Mouse (Mus musculus) hindbrain, postnatal 0 days (tissue): ENCODE results near the gene Abhd13. TPM values are rescaled to one million over a fixed set of nuclear protein-coding genes. Genes with fewer than 3 reads are reported as not detected.

ENCODE experiments used
- ATAC-seq: fragments of 200-750 bp; cut with Nextera tagmentation; 2 replicates; pipeline ENCODE4 v1.8.0; 2017; ENCODE audit warnings: mild to moderate bottlenecking, moderate TSS enrichment, moderate library complexity
- DNase-seq: peaks from one replicate; pipeline ENCODE4 v3.0.0-alpha.2; 2015; ENCODE audit warnings: low spot score
- H3K27ac ChIP-seq: fragments of 300-500 bp; sonication (generic); 2 replicates; pipeline ENCODE4 v1.5.1; 2014; ENCODE audit warnings: mild to moderate bottlenecking
- H3K27me3 ChIP-seq: fragments of 300-500 bp; sonication (generic); 2 replicates; pipeline ENCODE4 v1.6.1; 2014; ENCODE audit warnings: low read length, mixed read lengths; ENCODE audit not compliant: insufficient read depth
- H3K36me3 ChIP-seq: fragments of 300-500 bp; sonication (generic); 2 replicates; pipeline ENCODE4 v1.6.1; 2014; ENCODE audit warnings: low read length, mixed read lengths; ENCODE audit not compliant: insufficient read depth
- H3K4me1 ChIP-seq: fragments of 300-500 bp; sonication (generic); 2 replicates; pipeline ENCODE4 v1.6.1; 2014; ENCODE audit warnings: antibody characterized with exemption, low read length, mixed read lengths; ENCODE audit not compliant: insufficient read depth
- H3K4me2 ChIP-seq: fragments of 300-500 bp; sonication (generic); 2 replicates; pipeline ENCODE4 v1.6.1; 2014; ENCODE audit warnings: low read depth, mild to moderate bottlenecking, low read length, moderate library complexity, mixed read lengths
- H3K4me3 ChIP-seq: fragments of 300-500 bp; sonication (generic); 2 replicates; pipeline ENCODE4 v1.5.1; 2014; ENCODE audit warnings: low read length
- H3K9ac ChIP-seq: fragments of 300-500 bp; sonication (generic); replicated peaks from 2 replicates; pipeline ENCODE4 v1.6.1; 2014; ENCODE audit warnings: mild to moderate bottlenecking, low read length, moderate library complexity, mixed read lengths
- H3K9me3 ChIP-seq: fragments of 300-500 bp; sonication (generic); 2 replicates; pipeline ENCODE4 v1.6.1; 2016; ENCODE audit warnings: low read length, mixed read lengths
- CTCF ChIP-seq: IDR thresholded peaks from 2 replicates; pipeline ENCODE4 v1.5.1; 2016; ENCODE audit warnings: antibody characterized with exemption, control low read depth, low read depth
- WGBS: fragments of 180-500 bp; shearing (Covaris S2); extraction: QIAGEN DNeasy Blood & Tissue Kit; methylation state at CpG from one replicate; pipeline ENCODE4 v1.1.7; 2014; 5-methylcytosine and 5-hydroxymethylcytosine counted together
- polyA plus RNA-seq: library from polyadenylated mRNA; unstranded; fragments of >200 nt; fragmentation: Nextera tagmentation; extraction: Ambion mirVana; gene quantifications from 2 replicates; pipeline ENCODE4 v1.2.1, GENCODE M21; 2015
- total RNA-seq: library from RNA; depleted of rRNA; stranded (reverse); fragments of >200 nt; gene quantifications from 2 replicates; pipeline ENCODE4 v1.2.3, GENCODE M21; 2014; rRNA removed

Abhd13 gene
- total and polyA plus RNA-seq, 2 experiments from 2014 or later, result 13.4 to 21.3 TPM

GRCm38 (mm10) chr8:10007660-10008028 is 30.1 kb downstream of the Abhd13 start:
- Histone ChIP-seq H3K36me3 (no peaks in the 10 kb centered on the region), H3K27me3 (no peaks in the 10 kb centered on the region), H3K27ac (no peak overlapping the region), H3K4me3 (peak overlapping the region; percentile 33), H3K9me3 (no peaks in the 10 kb centered on the region), H3K4me1 (0 out of 2 replicates have a peak, but pooled peaks cover 10% of the 10 kb centered on the region), H3K9ac (no peak overlapping the region; the same call in 1 of the 2 replicates), H3K4me2 (peak overlapping the region; percentile 61)
- ATAC-seq (0 out of 2 replicates have a peak, but pooled peaks have one; percentile 5), DNase-seq (no peak)
- no peak for TF ChIP-seq CTCF
- 37% methylated on average over 6 of the region's 6 CpGs for WGBS

- H3K4me3 ChIP-seq, result no peak overlapping the region
- H3K4me1 ChIP-seq, result no peaks in the 10 kb centered on the region
- H3K27me3 ChIP-seq, result no peaks in the 10 kb centered on the region
- 74% methylated on average over 1 of the region's 1 CpGs for WGBS
- ATAC-seq (no peak), DNase-seq (no peak)
- H3K36me3 ChIP-seq, result no peaks in the 10 kb centered on the region
- H3K4me2 ChIP-seq, result no peak overlapping the region
- H3K9ac ChIP-seq, result no peak overlapping the region
- H3K27ac ChIP-seq, result no peak overlapping the region
- no peak for TF ChIP-seq CTCF
- H3K9me3 ChIP-seq, result no peaks in the 10 kb centered on the region
Measured at GRCm38 (mm10) chr8:10016252-10016651, 38.7 kb downstream of the Abhd13 start.

- Histone ChIP-seq H3K4me1 (no peaks in the 10 kb centered on the region), H3K4me3 (no peak overlapping the region), H3K27ac (no peak overlapping the region), H3K27me3 (no peaks in the 10 kb centered on the region), H3K9ac (no peak overlapping the region), H3K9me3 (no peaks in the 10 kb centered on the region), H3K4me2 (no peak overlapping the region), H3K36me3 (no peaks in the 10 kb centered on the region)
- no peak for TF ChIP-seq CTCF
- DNase-seq (peak; percentile 77), ATAC-seq (no peak)
- WGBS, result 32% methylated on average over 3 of the region's 3 CpGs
Measured at GRCm38 (mm10) chr8:10017231-10017630, 39.7 kb downstream of the Abhd13 start.

GRCm38 (mm10) chr8:10030320-10031060 is 53.0 kb downstream of the Abhd13 start:
- WGBS, result 68% methylated on average over 8 of the region's 8 CpGs
- no peak for DNase-seq
- TF ChIP-seq CTCF, result no peak

GRCm38 (mm10) chr8:10031177-10031576 is 53.7 kb downstream of the Abhd13 start:
- 85% methylated on average over 9 of the region's 9 CpGs for WGBS
- no peak overlapping the region for H3K4me2 ChIP-seq
- H3K4me1 ChIP-seq, result no peaks in the 10 kb centered on the region
- no peaks in the 10 kb centered on the region for H3K36me3 ChIP-seq
- DNase-seq (no peak), ATAC-seq (no peak)
- H3K9me3 ChIP-seq, result no peaks in the 10 kb centered on the region; the same call in 1 of the 2 replicates
- TF ChIP-seq CTCF, result no peak
- no peak overlapping the region for H3K27ac ChIP-seq
- no peak overlapping the region for H3K4me3 ChIP-seq
- H3K27me3 ChIP-seq, result no peaks in the 10 kb centered on the region
- no peak overlapping the region for H3K9ac ChIP-seq

More at GRCm38 (mm10) chr8:10030320-10031060, 53.0 kb downstream of the Abhd13 start:
- Histone ChIP-seq H3K9me3 (no peaks in the 10 kb centered on the region; the same call in 1 of the 2 replicates), H3K4me1 (no peaks in the 10 kb centered on the region), H3K36me3 (no peaks in the 10 kb centered on the region), H3K4me3 (no peak overlapping the region), H3K9ac (no peak overlapping the region), H3K27ac (no peak overlapping the region), H3K4me2 (no peak overlapping the region), H3K27me3 (no peaks in the 10 kb centered on the region)
- no peak for ATAC-seq

- H3K27ac ChIP-seq, result no peak overlapping the region
- no peak overlapping the region for H3K9ac ChIP-seq
- no peaks in the 10 kb centered on the region for H3K36me3 ChIP-seq
- no peak overlapping the region for H3K4me3 ChIP-seq
- no peaks in the 10 kb centered on the region for H3K9me3 ChIP-seq
- WGBS, result 75% methylated on average over 3 of the region's 3 CpGs
- H3K4me2 ChIP-seq, result no peak overlapping the region
- no peaks in the 10 kb centered on the region for H3K27me3 ChIP-seq
- ATAC-seq (no peak), DNase-seq (no peak)
- no peak for TF ChIP-seq CTCF
- no peaks in the 10 kb centered on the region for H3K4me1 ChIP-seq
Measured at GRCm38 (mm10) chr8:10040866-10041265, 63.4 kb downstream of the Abhd13 start.

Other genes starting within 250 kb of the Abhd13 start
- 110 and 117 TPM in 2 replicates for gene Fam155a, start 206.5 kb upstream of the Abhd13 start, total RNA-seq
- gene Fam155a, start 206.5 kb upstream of the Abhd13 start, polyA plus RNA-seq, result 34.0 and 39.0 TPM in 2 replicates
- not detected in 2 replicates for gene Gm10217, start 113.5 kb upstream of the Abhd13 start, total RNA-seq
- not detected in 2 replicates for gene Gm10217, start 113.5 kb upstream of the Abhd13 start, polyA plus RNA-seq
- 3.3 and 4.0 TPM in 2 replicates for gene Lig4, start within 50 bp of the Abhd13 start, total RNA-seq
- 5.7 and 6.1 TPM in 2 replicates for gene Lig4, start within 50 bp of the Abhd13 start, polyA plus RNA-seq
- gene Tnfsf13b, start 28.8 kb downstream of the Abhd13 start, total RNA-seq, result 0.14 and 0.47 TPM in 2 replicates
- gene Tnfsf13b, start 28.8 kb downstream of the Abhd13 start, polyA plus RNA-seq, result 0.93 and 1.2 TPM in 2 replicates
- gene Myo16, start 176.2 kb downstream of the Abhd13 start, total RNA-seq, result 71.2 and 71.8 TPM in 2 replicates
- 8.1 and 8.7 TPM in 2 replicates for gene Myo16, start 176.2 kb downstream of the Abhd13 start, polyA plus RNA-seq